Mouse (Mus musculus) left cerebral cortex, postnatal 14 days (tissue): ENCODE results near the gene Taar3. TPM values are rescaled to one million over a fixed set of nuclear protein-coding genes. Genes with fewer than 3 reads are reported as not detected.

Experiments
- DNase-seq, 2 experiments: peaks; one replicate each; pipeline ENCODE4 v3.0.0; 2021 to 2022; ENCODE audit warnings: low spot score in 2 of 2, mixed read lengths in 1 of 2
- intact Hi-C: fragments of 180-260 bp; cut with DNase I; formaldehyde crosslinking; loops from one replicate; pipeline ENCODE4 v1.15.1; 2025
- total RNA-seq, 2 experiments: library from RNA; stranded (reverse); gene quantifications; 2 replicates each; pipeline ENCODE4 v1.2.3; 2021

Gene Taar3
- total RNA-seq, 2 experiments from 2014 or later: not detected

- DNase-seq: no peak
Measured at GRCm38 (mm10) chr10:23986419-23986818, 37.1 kb downstream of the Taar3 start.

GRCm38 (mm10) chr10:23993381-23993780 is 44.0 kb downstream of the Taar3 start, which contains the start of gene Taar7a:
Taar7a (minus strand) TSS chr10:23993481.
- no peak for DNase-seq
- intact Hi-C loops: no loop called here

More at GRCm38 (mm10) chr10:23986419-23986818, 37.1 kb downstream of the Taar3 start:
- intact Hi-C loops: loop anchor here (10.0 kb wide), 1 partner anchor 172 kb away; no protein-coding TSS in a partner anchor

GRCm38 (mm10) chr10:23999639-24000038 is 50.3 kb downstream of the Taar3 start, which contains the start of gene Taar7b:
Taar7b (plus strand) TSS chr10:23999939.
- no peak for DNase-seq
- intact Hi-C loops: no loop called here

Other genes starting within 250 kb of the Taar3 start
- 100 to 1,000 TPM; 222 to 226 TPM for gene Rps12, start 162.3 kb upstream of the Taar3 start, total RNA-seq
- 10 to 100 TPM; 18.3 to 23.3 TPM for gene Slc18b1, start 152.6 kb upstream of the Taar3 start, total RNA-seq
- gene Vnn3, start 98.1 kb upstream of the Taar3 start, total RNA-seq: under 1 TPM in 1 of 2 experiments, not detected in 1; 0.19 TPM
- gene Vnn1, start 54.9 kb upstream of the Taar3 start, total RNA-seq: under 1 TPM in 1 of 2 experiments, not detected in 1; 0.13 TPM
- gene Taar1, start 29.2 kb upstream of the Taar3 start, total RNA-seq: not detected
- not detected for gene Taar2, start 11.0 kb upstream of the Taar3 start, total RNA-seq
- gene Taar4, start 10.9 kb downstream of the Taar3 start, total RNA-seq: not detected
- not detected for gene Taar5, start 21.1 kb downstream of the Taar3 start, total RNA-seq
- not detected for gene Taar6, start 36.1 kb downstream of the Taar3 start, total RNA-seq
- gene Taar7a, start 43.9 kb downstream of the Taar3 start, total RNA-seq: not detected
- gene Taar7b, start 50.4 kb downstream of the Taar3 start, total RNA-seq: not detected
- gene Taar7d, start 77.7 kb downstream of the Taar3 start, total RNA-seq: not detected
- gene Taar7e, start 88.1 kb downstream of the Taar3 start, total RNA-seq: not detected
- not detected for gene Taar7f, start 100.0 kb downstream of the Taar3 start, total RNA-seq
- gene Taar8a, start 126.9 kb downstream of the Taar3 start, total RNA-seq: not detected
- gene Taar8b, start 142.7 kb downstream of the Taar3 start, total RNA-seq: not detected
- gene Taar8c, start 152.4 kb downstream of the Taar3 start, total RNA-seq: not detected
- not detected for gene Taar9, start 160.0 kb downstream of the Taar3 start, total RNA-seq
- gene Stx7, start 199.7 kb downstream of the Taar3 start, total RNA-seq: 100 to 1,000 TPM; 150 to 156 TPM